Mouse (Mus musculus): Measurements from ENCODE around the gene Dnmbp. TPM values are rescaled to one million over a fixed set of nuclear protein-coding genes. Genes with fewer than 3 reads are reported as not detected.
A peak's percentile ranks its signal among the peaks of the same experiment; 100 is the strongest.

Dnmbp gene
- polyA plus RNA-seq, 1 experiment: 8.9 TPM

GRCm38 (mm10) chr19:43874351-43874750, 65.6 kb downstream of the Dnmbp start:
- Histone ChIP-seq H3K4me1 (ENCODE audit: control insufficient read depth, insufficient read depth, insufficient read length) (no peaks in the 10 kb centered on the region; the same call in none of the 2 replicates), H3K4me3 (ENCODE audit: extremely low read depth, insufficient read depth, insufficient read length) (no peak overlapping the region), H3K27me3 (ENCODE audit: control insufficient read depth, insufficient read depth, low read length) (no peaks in the 10 kb centered on the region), H3K27ac (ENCODE audit: insufficient read depth, low read length) (no peak overlapping the region), H3K36me3 (ENCODE audit: control insufficient read depth, insufficient read depth, low read length) (peaks cover 1% of the 10 kb centered on the region; the same call in 1 of the 2 replicates)
- whole genome bisulfite sequencing: 91% methylated on average over 11 of the region's 11 CpGs
- no peak for TF ChIP-seq POLR2A (IDR thresholded peaks at IDR 0.05; ENCODE audit: low read depth, low read length)
- TF ChIP-seq CTCF (IDR thresholded peaks at IDR 0.05; ENCODE audit: extremely low read depth, insufficient read depth, insufficient read length, insufficient replicate concordance): no peak
- DNase-seq (ENCODE audit: low read depth in 1 of 2, low spot score in 2 of 2): no peak

- Histone ChIP-seq H3K27me3 (ENCODE audit: control insufficient read depth, insufficient read depth, low read length) (no peaks in the 10 kb centered on the region), H3K27ac (ENCODE audit: insufficient read depth, low read length) (no peak overlapping the region), H3K4me3 (ENCODE audit: extremely low read depth, insufficient read depth, insufficient read length) (no peak overlapping the region), H3K4me1 (ENCODE audit: control insufficient read depth, insufficient read depth, insufficient read length) (no peaks in the 10 kb centered on the region), H3K36me3 (ENCODE audit: control insufficient read depth, insufficient read depth, low read length) (peaks cover 13% of the 10 kb centered on the region)
- no peak for DNase-seq (ENCODE audit: low read depth in 1 of 2, low spot score in 2 of 2)
- TF ChIP-seq POLR2A (IDR thresholded peaks at IDR 0.05; ENCODE audit: low read depth, low read length) (no peak), CTCF (IDR thresholded peaks at IDR 0.05; ENCODE audit: extremely low read depth, insufficient read depth, insufficient read length, insufficient replicate concordance) (no peak)
- WGBS: 95% methylated on average over 4 of the region's 4 CpGs
These were observed 69.6 kb downstream of the Dnmbp start for GRCm38 (mm10) chr19:43870418-43870817.

DNA sequence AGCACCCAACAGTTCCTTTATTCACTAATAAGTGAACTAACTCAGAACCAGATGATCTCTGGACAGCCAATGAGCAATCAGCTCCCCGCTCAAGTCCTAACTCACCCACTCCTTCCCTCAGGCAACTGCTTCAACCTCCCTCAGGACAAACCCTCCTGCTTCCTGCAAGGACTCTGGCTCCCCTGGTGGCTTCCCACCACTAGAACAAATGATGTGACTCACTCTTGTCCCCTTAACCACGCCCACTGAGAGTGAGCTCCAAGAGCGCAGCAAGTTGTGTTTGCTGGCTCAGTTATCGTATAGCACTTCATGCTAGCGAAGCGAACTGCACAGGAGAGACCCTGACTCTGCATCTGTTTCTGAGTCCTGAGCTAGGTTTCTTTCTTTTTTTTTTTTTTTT, 82.6 kb downstream of the Dnmbp start:
- no peak for DNase-seq (ENCODE audit: low read depth in 1 of 2, low spot score in 2 of 2)
- H3K4me3 ChIP-seq (ENCODE audit: extremely low read depth, insufficient read depth, insufficient read length): no peak overlapping the region
- H3K27ac ChIP-seq (ENCODE audit: insufficient read depth, low read length): no peak overlapping the region
- H3K4me1 ChIP-seq (ENCODE audit: control insufficient read depth, insufficient read depth, insufficient read length): no peaks in the 10 kb centered on the region
- H3K36me3 ChIP-seq (ENCODE audit: control insufficient read depth, insufficient read depth, low read length): peaks cover 9% of the 10 kb centered on the region
- no peak for TF ChIP-seq CTCF (IDR thresholded peaks at IDR 0.05; ENCODE audit: extremely low read depth, insufficient read depth, insufficient read length, insufficient replicate concordance)
- no peaks in the 10 kb centered on the region for H3K27me3 ChIP-seq (ENCODE audit: control insufficient read depth, insufficient read depth, low read length)
- 93% methylated on average over 6 of the region's 6 CpGs for WGBS

DNA sequence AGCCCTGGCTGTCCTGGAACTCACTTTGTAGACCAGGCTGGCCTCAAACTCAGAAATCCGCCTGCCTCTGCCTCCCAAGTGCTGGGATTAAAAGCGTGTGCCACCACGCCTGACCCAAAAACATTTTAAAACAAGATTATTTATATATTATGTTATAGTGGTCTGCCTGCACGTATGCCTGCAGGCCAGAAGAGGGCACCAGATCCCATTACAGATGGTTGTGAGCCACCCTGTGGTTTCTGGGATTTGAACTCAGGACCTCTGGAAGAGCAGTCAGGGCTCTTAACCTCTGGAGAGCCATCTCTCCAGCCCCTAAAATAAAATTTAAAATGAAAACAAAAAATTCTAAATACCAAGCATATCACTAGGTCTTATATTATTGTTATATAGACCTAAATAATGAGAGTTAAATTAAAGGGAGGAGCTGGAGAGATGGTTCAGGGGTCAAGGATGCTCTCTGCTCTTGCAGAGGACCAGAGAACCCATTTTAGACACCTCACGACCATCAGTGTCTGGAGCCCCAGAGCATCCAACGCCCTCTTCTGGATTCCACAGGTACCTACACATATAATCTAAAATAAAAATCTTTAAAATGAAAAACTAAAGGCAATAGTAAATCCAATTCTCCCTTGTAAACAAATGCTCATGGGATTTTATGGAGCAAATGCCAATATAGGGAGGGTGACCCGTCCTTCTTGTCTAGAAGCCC, 87.0 kb downstream of the Dnmbp start:
- Histone ChIP-seq H3K27ac (ENCODE audit: insufficient read depth, low read length) (no peak overlapping the region), H3K4me3 (ENCODE audit: extremely low read depth, insufficient read depth, insufficient read length) (no peak overlapping the region), H3K4me1 (ENCODE audit: control insufficient read depth, insufficient read depth, insufficient read length) (no peaks in the 10 kb centered on the region), H3K27me3 (ENCODE audit: control insufficient read depth, insufficient read depth, low read length) (no peaks in the 10 kb centered on the region), H3K36me3 (ENCODE audit: control insufficient read depth, insufficient read depth, low read length) (peaks cover 14% of the 10 kb centered on the region)
- 78% methylated on average over 7 of the region's 7 CpGs for WGBS
- TF ChIP-seq POLR2A (IDR thresholded peaks at IDR 0.05; ENCODE audit: low read depth, low read length): no peak
- no peak for DNase-seq (ENCODE audit: low read depth in 1 of 2, low spot score in 2 of 2)

- Histone ChIP-seq H3K27ac (ENCODE audit: insufficient read depth, low read length) (no peak overlapping the region), H3K36me3 (ENCODE audit: control insufficient read depth, insufficient read depth, low read length) (peaks cover 18% of the 10 kb centered on the region), H3K4me1 (ENCODE audit: control insufficient read depth, insufficient read depth, insufficient read length) (no peaks in the 10 kb centered on the region), H3K4me3 (ENCODE audit: extremely low read depth, insufficient read depth, insufficient read length) (no peak overlapping the region), H3K27me3 (ENCODE audit: control insufficient read depth, insufficient read depth, low read length) (no peaks in the 10 kb centered on the region)
- DNase-seq (ENCODE audit: low read depth in 1 of 2, low spot score in 2 of 2): peak in 1 of 2 experiments; percentile 26
- 70% methylated on average over 21 of the region's 21 CpGs for WGBS
- TF ChIP-seq CTCF (IDR thresholded peaks at IDR 0.05; ENCODE audit: extremely low read depth, insufficient read depth, insufficient read length, insufficient replicate concordance) (no peak), POLR2A (IDR thresholded peaks at IDR 0.05; ENCODE audit: low read depth, low read length) (no peak)
These were observed 87.9 kb downstream of the Dnmbp start for GRCm38 (mm10) chr19:43851996-43852630.

- H3K27me3 ChIP-seq (ENCODE audit: control insufficient read depth, insufficient read depth, low read length): no peaks in the 10 kb centered on the region
- peaks cover 21% of the 10 kb centered on the region for H3K36me3 ChIP-seq (ENCODE audit: control insufficient read depth, insufficient read depth, low read length)
- no peak overlapping the region for H3K27ac ChIP-seq (ENCODE audit: insufficient read depth, low read length)
- no peak overlapping the region for H3K4me3 ChIP-seq (ENCODE audit: extremely low read depth, insufficient read depth, insufficient read length)
- WGBS: 93% methylated on average over 11 of the region's 11 CpGs
- no peaks in the 10 kb centered on the region for H3K4me1 ChIP-seq (ENCODE audit: control insufficient read depth, insufficient read depth, insufficient read length)
- no peak for TF ChIP-seq POLR2A (IDR thresholded peaks at IDR 0.05; ENCODE audit: low read depth, low read length)
- TF ChIP-seq CTCF (IDR thresholded peaks at IDR 0.05; ENCODE audit: extremely low read depth, insufficient read depth, insufficient read length, insufficient replicate concordance): no peak
- no peak for DNase-seq (ENCODE audit: low read depth in 1 of 2, low spot score in 2 of 2)
These were observed 90.0 kb downstream of the Dnmbp start for GRCm38 (mm10) chr19:43850026-43850425.

GRCm38 (mm10) chr19:43847966-43848365, 92.0 kb downstream of the Dnmbp start:
- no peak overlapping the region for H3K27ac ChIP-seq (ENCODE audit: insufficient read depth, low read length)
- H3K4me1 ChIP-seq (ENCODE audit: control insufficient read depth, insufficient read depth, insufficient read length): no peaks in the 10 kb centered on the region
- H3K4me3 ChIP-seq (ENCODE audit: extremely low read depth, insufficient read depth, insufficient read length): no peak overlapping the region
- no peaks in the 10 kb centered on the region for H3K27me3 ChIP-seq (ENCODE audit: control insufficient read depth, insufficient read depth, low read length)
- 91% methylated on average over 15 of the region's 15 CpGs for WGBS
- H3K36me3 ChIP-seq (ENCODE audit: control insufficient read depth, insufficient read depth, low read length): peaks cover 12% of the 10 kb centered on the region
- no peak for DNase-seq (ENCODE audit: low read depth in 1 of 2, low spot score in 2 of 2)
- TF ChIP-seq POLR2A (IDR thresholded peaks at IDR 0.05; ENCODE audit: low read depth, low read length) (no peak), CTCF (IDR thresholded peaks at IDR 0.05; ENCODE audit: extremely low read depth, insufficient read depth, insufficient read length, insufficient replicate concordance) (no peak)

Measured in spleen, adult 2 months (tissue).